Mouse (Mus musculus) 3T3-L1 (cell line): ENCODE measurements at regions not wholly inside any gene's neighbourhood (a gene's known extent, or its start where the extent isn't known, plus 50 kb on each side); places are given as distances from the start of the nearest gene placed in this dataset.
A peak's percentile ranks its signal among the peaks of the same experiment; 100 is the strongest.
"Not testable (repeated sequence)": the region's sequence is repeated elsewhere in the genome, so short reads cannot be mapped to it uniquely, and the experiment has no call there.

Experiments used
- DNase-seq: peaks from one replicate; pipeline ENCODE4 v3.0.0-alpha.2; 2015; ENCODE audit warnings: low read depth, low spot score

GRCm38 (mm10) chr12:51294971-51295477 lies 52.8 kb upstream of the G2e3 start:
- no peak for DNase-seq

DNA sequence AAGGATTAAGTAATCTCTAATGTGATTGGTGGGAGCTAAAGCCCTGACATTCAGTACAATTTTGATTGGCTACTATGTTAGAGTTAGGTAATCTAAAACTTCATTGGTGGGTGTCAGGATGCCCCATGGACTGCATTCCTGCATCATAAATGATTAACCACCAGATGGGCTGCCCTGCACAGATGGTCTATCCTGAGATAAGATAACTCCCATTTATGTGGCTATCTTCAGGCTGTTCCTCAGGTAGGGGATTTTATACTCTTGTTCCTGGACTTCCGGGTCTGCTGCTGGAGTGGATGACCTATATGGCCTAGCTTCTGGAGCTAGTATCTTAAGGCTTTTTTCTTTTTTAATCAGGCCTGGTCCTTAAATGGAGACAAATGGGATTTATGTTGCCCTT lies 69.5 kb upstream of the G2e3 start:
- DNase-seq = no peak

- DNase-seq = peak; percentile 66
Observed at GRCm38 (mm10) chr12:51275818-51276538, 71.9 kb upstream of the G2e3 start.

DNA sequence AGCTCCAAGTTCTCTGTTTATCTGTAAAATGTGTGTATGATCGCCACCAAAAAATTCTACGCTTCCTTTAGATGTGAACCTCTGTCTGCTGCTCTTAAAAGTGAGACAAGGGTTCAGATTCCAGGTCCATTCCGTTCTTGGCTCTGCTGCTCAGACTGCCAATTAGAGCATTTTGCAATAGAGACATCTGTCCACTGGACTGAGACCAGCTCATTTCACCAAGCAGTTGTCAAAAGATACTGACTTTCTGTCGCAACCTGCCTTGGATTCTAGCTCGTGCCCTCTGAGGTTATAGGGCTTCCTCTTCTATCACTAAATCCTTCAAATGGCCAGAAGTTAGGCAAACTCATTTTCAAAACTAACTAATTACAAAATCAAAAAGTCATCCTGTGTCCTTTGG lies 74.4 kb upstream of the G2e3 start:
- DNase-seq = no peak

DNA sequence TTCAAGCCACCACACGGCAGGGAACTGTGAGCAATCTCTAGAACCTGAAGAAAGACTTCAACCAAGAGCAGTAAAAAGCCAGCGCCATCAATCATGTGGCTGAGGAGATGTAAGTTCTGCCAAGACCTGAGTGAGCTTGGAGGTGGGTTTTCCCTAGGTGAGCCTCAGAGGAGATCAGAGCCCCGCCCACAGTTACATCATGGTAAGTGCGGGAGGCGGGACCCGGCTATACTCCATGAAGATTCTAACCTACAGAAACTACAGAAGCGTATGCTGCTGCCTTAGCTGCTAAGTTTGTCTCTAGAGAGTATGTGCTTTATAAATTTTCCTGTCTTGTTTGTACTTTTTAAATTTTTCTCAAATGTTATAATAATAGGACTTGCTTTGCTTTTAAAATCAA lies 105.0 kb upstream of the G2e3 start:
- no peak for DNase-seq

- DNase-seq = peak; percentile 29
Observed at GRCm38 (mm10) chr12:51241131-51241781, 106.6 kb upstream of the G2e3 start.

GRCm38 (mm10) chr12:51211691-51212090 lies 136.2 kb upstream of the G2e3 start:
- no peak for DNase-seq

GRCm38 (mm10) chr12:51196289-51196688 lies 151.6 kb upstream of the G2e3 start:
- peak; percentile 14 for DNase-seq

DNA sequence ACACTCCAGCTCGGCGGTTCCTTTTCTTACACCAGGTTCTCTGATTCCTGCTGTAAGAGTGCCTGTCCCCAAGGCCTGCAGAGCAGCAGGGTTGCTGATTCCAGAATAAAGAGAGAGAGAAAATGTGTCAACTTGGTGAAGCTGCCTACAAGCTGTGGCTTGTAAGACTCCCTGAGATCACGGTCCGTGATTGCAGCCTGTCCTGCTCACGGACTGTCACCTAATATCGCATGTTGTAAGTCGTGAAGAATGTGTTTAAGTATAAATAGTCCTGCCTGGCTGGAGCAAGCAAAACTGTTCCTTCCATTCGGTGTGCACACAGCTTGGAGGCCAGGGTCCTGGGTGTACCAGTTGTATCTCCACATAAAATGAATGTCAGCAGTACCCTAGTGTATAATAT lies 152.7 kb upstream of the G2e3 start:
- DNase-seq = no peak

- no peak for DNase-seq
Observed at GRCm38 (mm10) chr12:51190754-51191153, 157.1 kb upstream of the G2e3 start.

DNA sequence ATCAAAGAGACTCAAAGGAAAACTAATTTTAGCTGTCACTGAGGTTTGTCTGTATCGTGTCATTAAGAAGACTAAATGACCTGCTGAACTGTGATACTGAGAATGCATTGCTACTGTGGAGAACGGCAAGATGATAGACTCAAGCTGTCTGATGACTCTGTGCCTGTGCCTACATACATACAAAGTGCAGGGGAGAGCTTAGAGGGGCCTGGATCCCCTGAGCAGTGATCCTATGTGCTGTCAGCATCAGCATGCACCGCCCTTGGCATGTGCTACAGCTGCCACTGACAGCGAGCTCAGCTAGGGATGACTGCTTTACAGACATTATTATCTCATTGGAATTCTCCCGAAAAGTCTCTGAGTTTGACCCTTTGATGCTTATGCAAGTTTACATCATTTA lies 157.7 kb upstream of the G2e3 start:
- no peak for DNase-seq

DNA sequence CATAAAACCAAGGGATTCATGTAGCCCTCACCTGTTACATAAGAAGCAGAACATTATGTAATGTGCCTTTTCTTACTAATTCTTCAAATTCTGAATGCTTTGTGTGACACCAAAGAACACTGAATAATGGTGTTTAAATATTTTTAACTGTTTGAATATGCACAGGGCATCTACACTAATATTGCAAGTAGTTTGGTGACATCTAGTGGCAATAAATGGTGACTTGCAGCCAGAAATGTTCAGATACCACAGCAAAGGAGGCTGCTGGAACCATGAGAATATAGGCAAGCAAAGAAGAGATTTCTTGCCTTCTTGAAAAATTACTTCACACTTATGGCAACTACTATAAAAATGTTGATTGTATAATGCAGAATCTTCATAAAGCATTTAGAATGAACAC lies 159.6 kb upstream of the G2e3 start:
- DNase-seq = peak; percentile 59

- no peak for DNase-seq
Observed at GRCm38 (mm10) chr12:51187726-51188125, 160.1 kb upstream of the G2e3 start.

GRCm38 (mm10) chr12:51185751-51186150 lies 162.1 kb upstream of the G2e3 start:
- DNase-seq = peak; percentile 9

- no peak for DNase-seq
Observed at GRCm38 (mm10) chr12:51174906-51175756, 172.7 kb upstream of the G2e3 start.

GRCm38 (mm10) chr12:51165186-51165585 lies 182.7 kb upstream of the G2e3 start:
- DNase-seq = no peak

- DNase-seq = no peak
Observed at GRCm38 (mm10) chr12:51160995-51161394, 186.9 kb upstream of the G2e3 start.

- DNase-seq = no peak
Observed at GRCm38 (mm10) chr12:51160122-51160521, 187.7 kb upstream of the G2e3 start.

DNA sequence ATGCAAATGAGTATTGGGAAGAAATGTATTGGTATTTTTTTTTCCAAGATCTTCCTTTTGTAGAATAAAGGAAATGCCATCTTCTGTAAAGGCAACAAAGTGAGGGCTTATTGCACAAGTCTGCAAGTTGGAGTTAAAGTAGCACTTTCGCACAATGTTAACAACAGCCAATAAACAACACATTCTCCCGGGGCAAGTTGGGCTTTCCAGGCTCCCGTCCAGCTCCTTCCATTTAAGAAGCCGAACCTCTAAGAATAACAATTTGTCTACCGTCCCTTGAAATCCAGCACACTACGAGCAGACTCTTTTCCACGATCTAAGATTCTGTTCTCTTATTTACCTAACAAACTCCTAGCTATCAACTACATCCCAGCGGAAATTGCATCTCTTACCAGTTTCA lies 199.9 kb upstream of the G2e3 start:
- no peak for DNase-seq

- DNase-seq = no peak
Observed at GRCm38 (mm10) chr12:51143840-51144239, 204.0 kb upstream of the G2e3 start.

DNA sequence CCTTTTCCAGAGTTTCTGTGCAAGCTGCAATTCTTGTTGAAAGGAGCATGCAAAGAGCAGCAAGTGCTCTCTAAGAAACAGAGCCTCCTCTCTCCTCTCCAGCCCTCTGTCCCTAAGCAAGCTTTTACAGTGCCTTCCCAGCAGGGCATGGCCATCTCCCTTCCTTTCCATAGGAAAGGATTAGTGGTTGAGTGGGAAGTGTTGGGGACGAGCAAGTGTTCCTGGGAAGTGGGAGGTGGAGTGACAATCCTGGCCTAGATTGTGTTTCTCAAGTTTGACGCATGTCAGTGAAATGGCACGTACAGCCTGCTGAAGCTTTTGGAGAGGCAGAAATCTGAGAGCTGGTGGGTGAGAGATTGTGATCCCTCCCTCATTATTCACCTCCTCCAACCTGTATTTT lies 204.7 kb upstream of the G2e3 start:
- DNase-seq = no peak

- not testable (repeated sequence) for DNase-seq
Observed at GRCm38 (mm10) chr12:51133676-51134075, 214.2 kb upstream of the G2e3 start.
